In genomic region chr4:108780057-108780863, GRCm38 (mm10) we compare ENCODE assay signal across 7 mouse cellular contexts. TPM values are rescaled to one million over a fixed set of nuclear protein-coding genes. Genes with fewer than 3 reads are reported as not detected.
DNase-seq lines count a peak whose midpoint lies in the region; ATAC-seq lines count a peak whose summit lies in the region.

Gene Zfyve9, minus strand, starts transcription at chr4:108780798.

- peak; percentile 89 for DNase-seq in adrenal gland, postnatal 14 days
- DNase-seq in embryo, embryonic 9.5 days (ENCODE audit: extremely low spot score): peak; percentile 83
- DNase-seq in heart, adult 18-20 months: peak; percentile 83 to 87
- peak; percentile 87 for DNase-seq in kidney, adult 18-20 months
- DNase-seq in midbrain, embryonic 14.5 days: peak; percentile 92
- peak; percentile 32 for DNase-seq in spleen, adult 12 weeks (ENCODE audit: low spot score)

- H3K4me3 ChIP-seq in limb, embryonic 13.5 days: peak within 1 kb of the TSS; percentile 92
- H3K4me3 ChIP-seq in midbrain, embryonic 14.5 days (replicated peaks; ENCODE audit: low read depth, low read length): peak within 1 kb of the TSS; percentile 86

- no peaks in the 10 kb centered on the region for H3K9me3 ChIP-seq in limb, embryonic 13.5 days
- H3K9me3 ChIP-seq in midbrain, embryonic 14.5 days (ENCODE audit: control insufficient read depth, low read length): no peaks in the 10 kb centered on the region

- under 1% methylated on average over 99 of the region's 111 CpGs for WGBS in limb, embryonic 13.5 days
- WGBS in midbrain, embryonic 14.5 days: under 1% methylated on average over 111 of the region's 111 CpGs

- peak within 1 kb of the TSS; percentile 74 for H3K4me2 ChIP-seq in limb, embryonic 13.5 days (replicated peaks)
- peak within 1 kb of the TSS; percentile 68 for H3K4me2 ChIP-seq in midbrain, embryonic 14.5 days (ENCODE audit: low read length)

- no peaks in the 10 kb centered on the region; the same call in 1 of the 2 replicates for H3K4me1 ChIP-seq in limb, embryonic 13.5 days
- 0 out of 2 replicates have a peak, but pooled peaks cover 8% of the 10 kb centered on the region for H3K4me1 ChIP-seq in midbrain, embryonic 14.5 days (ENCODE audit: control insufficient read depth, insufficient read depth, low read length)

- H3K27me3 ChIP-seq in limb, embryonic 13.5 days: no peaks in the 10 kb centered on the region
- H3K27me3 ChIP-seq in midbrain, embryonic 14.5 days (ENCODE audit: control insufficient read depth, insufficient read depth, low read length): no peaks in the 10 kb centered on the region

- H3K9ac ChIP-seq in limb, embryonic 13.5 days: peak within 1 kb of the TSS; percentile 98
- H3K9ac ChIP-seq in midbrain, embryonic 14.5 days (replicated peaks; ENCODE audit: low read length): peak within 1 kb of the TSS; percentile 98

- peak; percentile 87 for ATAC-seq in limb, embryonic 13.5 days (ENCODE audit: low FRiP score, low read depth)
- peak; percentile 91 for ATAC-seq in midbrain, embryonic 14.5 days (ENCODE audit: low FRiP score, low TSS enrichment)

- peak within 1 kb of the TSS; percentile 97 for H3K27ac ChIP-seq in limb, embryonic 13.5 days
- H3K27ac ChIP-seq in midbrain, embryonic 14.5 days (replicated peaks; ENCODE audit: low read depth, low read length): peak within 1 kb of the TSS; percentile 97

- no peaks in the 10 kb centered on the region for H3K36me3 ChIP-seq in limb, embryonic 13.5 days
- H3K36me3 ChIP-seq in midbrain, embryonic 14.5 days (ENCODE audit: control insufficient read depth, insufficient read depth, low read length): no peaks in the 10 kb centered on the region

RNA-seq across cellular contexts. Expression of gene Zfyve9, which starts in this region (rescaled TPM):
- 22.7 and 24.0 TPM in 2 replicates for total RNA-seq in adrenal gland, postnatal 14 days (2021)
- total RNA-seq in heart, adult 18-20 months (2021): 10 to 100 TPM; 27.5 to 28.4 TPM
- polyA plus RNA-seq in limb, embryonic 13.5 days (2015; fragmentation: Nextera tagmentation; extraction: Ambion mirVana): 5.7 and 6.7 TPM in 2 replicates
- polyA plus RNA-seq in midbrain, embryonic 14.5 days (2014; fragmentation: Nextera tagmentation; extraction: Ambion mirVana): 7.9 and 13.6 TPM in 2 replicates

Comparison
In these comparisons a context has a peak if more than half of its experiments do, and no peak if none do; other contexts are left out.
1. Peak in every context shown above with its lines: DNase-seq, ATAC-seq, H3K4me3 ChIP-seq and H3K27ac ChIP-seq.
2. DNase-seq: peak in every context shown above with its lines; median percentile 92 in midbrain, embryonic 14.5 days; 89 in adrenal gland, postnatal 14 days; 87 in kidney, adult 18-20 months; 85 in heart, adult 18-20 months; 83 in embryo, embryonic 9.5 days; 32 in spleen, adult 12 weeks.